Mouse (Mus musculus) Patski (cell line): Measurements from ENCODE around the gene Fdxr. TPM values are rescaled to one million over a fixed set of nuclear protein-coding genes. Genes with fewer than 3 reads are reported as not detected.

Source experiments
- ATAC-seq: fragments of 100-300 bp; one replicate; pipeline ENCODE4 v1.8.0; 2021
- CTCF ChIA-PET: fragments of 350-600 bp; sonication (Branson Sonifier 250); formaldehyde crosslinking; loops from one replicate; lab custom pipeline; 2022; ENCODE audit warnings: inconsistent platforms; lab: Charles Lee
- POLR2A ChIA-PET: fragments of 350-600 bp; sonication (Branson Sonifier 250); formaldehyde crosslinking; loops from one replicate; lab custom pipeline; 2022; ENCODE audit warnings: antibody characterized with exemption, inconsistent platforms; lab: Charles Lee
- DNase-seq: peaks from one replicate; pipeline ENCODE4 v3.0.0-alpha.2; 2011; ENCODE audit warnings: low read depth, low spot score
- H3K27me3 ChIP-seq: fragments of 371-371 bp; one replicate; pipeline ENCODE4 v1.5.1; 2021
- CTCF ChIP-seq: fragments of 100-300 bp; IDR thresholded peaks from one replicate; pipeline ENCODE4 v1.5.1; 2021
- in situ Hi-C: fragments of 300-500 bp; cut with MboI; formaldehyde crosslinking; loops from 3 replicates; pipeline ENCODE4 v1.11.1; 2018; ENCODE audit warnings: low pct_unique_long_range_greater_than_20kb, mixed read lengths
- polyA plus RNA-seq: library from polyadenylated mRNA; unstranded; gene quantifications from one replicate; pipeline ENCODE4 v1.2.3, GENCODE M21; 2021

The Fdxr gene
- polyA plus RNA-seq, 1 experiment from 2014 or later, result 7.1 TPM

- ChIA-PET POLR2A (no interaction called here), CTCF (interaction anchor here (1.2 to 1.3 kb wide), 2 partner anchors 12 to 16 kb away, joined by 3 read pairs; no protein-coding TSS in a partner anchor)
- DNase-seq (no peak), ATAC-seq (no peak)
- no peaks in the 10 kb centered on the region for H3K27me3 ChIP-seq
- in situ Hi-C loops, result no loop called here
- no peak for TF ChIP-seq CTCF
Measured at GRCm38 (mm10) chr11:115229021-115229930, 47.6 kb downstream of the Fdxr start.

GRCm38 (mm10) chr11:115228430-115228829 lies 48.4 kb downstream of the Fdxr start:
- DNase-seq (no peak), ATAC-seq (no peak)
- no peak for TF ChIP-seq CTCF
- ChIA-PET CTCF (interaction anchor here (1.2 kb wide), 1 partner anchor 11 kb away, joined by 3 read pairs; no protein-coding TSS in a partner anchor), POLR2A (no interaction called here)
- H3K27me3 ChIP-seq, result no peaks in the 10 kb centered on the region
- in situ Hi-C loops, result no loop called here

DNA sequence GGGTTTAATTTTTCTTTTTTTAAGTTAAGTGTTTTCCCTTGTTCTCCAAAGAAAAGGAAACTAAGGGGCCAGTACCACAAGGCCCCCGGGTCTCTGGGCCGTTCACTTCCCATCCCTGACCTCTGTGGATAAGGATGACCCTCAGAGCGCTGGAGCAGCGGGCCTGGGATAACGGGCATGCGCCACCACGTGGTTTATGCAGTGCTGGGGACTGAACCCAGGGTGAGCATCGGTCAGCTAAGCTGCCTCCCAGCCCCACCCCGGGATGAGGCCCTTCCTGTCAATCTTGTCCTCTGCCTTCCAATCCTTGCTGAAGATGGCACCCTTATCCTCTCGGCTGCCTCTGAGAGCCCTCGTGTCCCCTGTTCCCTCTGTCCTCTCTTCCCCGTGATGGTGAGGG lies 49.2 kb downstream of the Fdxr start:
- H3K27me3 ChIP-seq, result no peaks in the 10 kb centered on the region
- CTCF ChIA-PET, result no interaction called here
- TF ChIP-seq CTCF, result no peak
- DNase-seq, result no peak
- in situ Hi-C loops, result no loop called here
- POLR2A ChIA-PET, result no interaction called here
- ATAC-seq, result no peak

DNA sequence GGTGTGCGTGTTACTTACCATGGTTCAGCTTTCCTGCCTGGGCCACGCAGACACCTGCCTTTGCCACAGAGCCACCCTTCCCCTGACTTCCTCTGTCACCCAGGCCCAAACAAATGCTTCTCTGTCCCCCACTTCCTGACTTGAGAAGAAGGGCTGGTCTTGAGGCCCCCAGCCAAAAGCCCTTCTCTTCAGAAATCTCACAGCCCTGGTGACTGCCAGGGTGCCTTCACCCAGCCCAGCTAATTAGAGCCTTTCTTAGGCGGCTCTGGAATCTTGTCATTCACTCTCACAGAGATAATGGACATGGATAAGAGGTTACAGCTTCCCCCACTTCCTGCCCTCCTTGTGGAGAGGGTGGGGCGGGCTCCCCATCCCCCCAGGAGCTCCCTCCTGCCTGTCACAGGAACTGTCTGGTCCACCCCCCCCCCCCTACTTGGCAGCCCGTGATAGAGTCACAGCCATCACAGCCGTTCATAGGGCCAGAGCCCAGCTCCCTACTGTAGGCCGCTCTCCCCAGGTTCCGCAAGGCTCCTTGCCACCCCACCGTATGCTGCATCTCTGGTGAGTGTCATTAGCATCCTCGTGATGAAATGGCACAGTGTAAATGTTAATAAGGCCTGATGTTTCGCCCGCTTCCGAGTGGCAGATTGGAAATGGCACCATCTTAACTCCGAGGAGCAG lies 49.9 kb downstream of the Fdxr start:
- ChIA-PET CTCF (interaction anchor here (2.6 kb wide), 1 partner anchor 10 kb away, joined by 9 read pairs; no protein-coding TSS in a partner anchor), POLR2A (interaction anchor here (0.9 kb wide), 1 partner anchor 11 kb away, joined by 3 read pairs; no protein-coding TSS in a partner anchor)
- TF ChIP-seq CTCF, result no peak
- ATAC-seq (no peak), DNase-seq (no peak)
- no peaks in the 10 kb centered on the region for H3K27me3 ChIP-seq
- in situ Hi-C loops, result no loop called here

GRCm38 (mm10) chr11:115225301-115225700 lies 51.5 kb downstream of the Fdxr start:
- no peak for ATAC-seq
- no peaks in the 10 kb centered on the region for H3K27me3 ChIP-seq
- in situ Hi-C loops, result no loop called here
- DNase-seq, result no peak
- TF ChIP-seq CTCF, result no peak
- ChIA-PET CTCF (interaction anchor here (0.8 to 2.6 kb wide), 6 partner anchors 12 to 36 kb away, joined by 3 to 9 read pairs (median 4); no protein-coding TSS in a partner anchor), POLR2A (no interaction called here)

- H3K27me3 ChIP-seq, result no peaks in the 10 kb centered on the region
- TF ChIP-seq CTCF, result no peak
- no peak for DNase-seq
- in situ Hi-C loops, result no loop called here
- ChIA-PET CTCF (interaction anchor here (0.8 to 2.6 kb wide), 6 partner anchors 12 to 36 kb away, joined by 3 to 9 read pairs (median 4); no protein-coding TSS in a partner anchor), POLR2A (no interaction called here)
- ATAC-seq, result no peak
Measured at GRCm38 (mm10) chr11:115224889-115225288, 52.0 kb downstream of the Fdxr start.

GRCm38 (mm10) chr11:115223877-115224276 lies 53.0 kb downstream of the Fdxr start:
- ATAC-seq, result no peak
- no peak for DNase-seq

GRCm38 (mm10) chr11:115223451-115223850 lies 53.4 kb downstream of the Fdxr start:
- ChIA-PET CTCF (no interaction called here), POLR2A (interaction anchor here (0.5 kb wide), 1 partner anchor 313 kb away, joined by 4 read pairs; no protein-coding TSS in a partner anchor)
- H3K27me3 ChIP-seq, result no peaks in the 10 kb centered on the region
- DNase-seq, result no peak
- ATAC-seq, result no peak
- in situ Hi-C loops, result no loop called here
- no peak for TF ChIP-seq CTCF

More at GRCm38 (mm10) chr11:115223877-115224276, 53.0 kb downstream of the Fdxr start:
- in situ Hi-C loops, result no loop called here
- ChIA-PET CTCF (no interaction called here), POLR2A (no interaction called here)
- H3K27me3 ChIP-seq, result no peaks in the 10 kb centered on the region
- TF ChIP-seq CTCF, result no peak

- TF ChIP-seq CTCF, result no peak
- DNase-seq, result no peak
- no peak for ATAC-seq
- H3K27me3 ChIP-seq, result no peaks in the 10 kb centered on the region
- ChIA-PET POLR2A (no interaction called here), CTCF (no interaction called here)
- in situ Hi-C loops, result no loop called here
Measured at GRCm38 (mm10) chr11:115222570-115222969, 54.3 kb downstream of the Fdxr start.

GRCm38 (mm10) chr11:115222077-115222476 lies 54.8 kb downstream of the Fdxr start:
- ChIA-PET POLR2A (no interaction called here), CTCF (interaction anchor here (1.7 kb wide), 1 partner anchor 47 kb away, joined by 3 read pairs; no protein-coding TSS in a partner anchor)
- no peak for DNase-seq
- ATAC-seq, result no peak
- H3K27me3 ChIP-seq, result no peaks in the 10 kb centered on the region
- no peak for TF ChIP-seq CTCF
- in situ Hi-C loops, result no loop called here
